Mouse (Mus musculus) embryonic facial prominence, embryonic 11.5 days (tissue): ENCODE measurements around the gene Itprid2. TPM values are rescaled to one million over a fixed set of nuclear protein-coding genes. Genes with fewer than 3 reads are reported as not detected.

Experiments used
- ATAC-seq: fragments of 200-750 bp; cut with Nextera tagmentation; replicated peaks from 2 replicates; pipeline ENCODE4 v1.8.0; 2017; ENCODE audit warnings: low read depth; ENCODE audit not compliant: insufficient number of reproducible peaks, low FRiP score, low TSS enrichment
- DNase-seq: peaks from one replicate; pipeline ENCODE4 v3.0.0-alpha.2; 2015; ENCODE audit warnings: low spot score
- H3K27ac ChIP-seq: fragments of 300-500 bp; sonication (generic); replicated peaks from 2 replicates; pipeline ENCODE4 v1.5.1; 2014; ENCODE audit warnings: mild to moderate bottlenecking, low read depth, low read length, control low read depth
- H3K27me3 ChIP-seq: fragments of 300-500 bp; sonication (generic); 2 replicates; pipeline ENCODE4 v1.6.1; 2014; ENCODE audit warnings: mild to moderate bottlenecking, low read length, moderate library complexity, mixed read lengths; ENCODE audit not compliant: control insufficient read depth, insufficient read depth
- H3K36me3 ChIP-seq: fragments of 300-500 bp; sonication (generic); replicated peaks from 2 replicates; pipeline ENCODE4 v1.6.1; 2014; ENCODE audit warnings: low read depth, mild to moderate bottlenecking, low read length, moderate library complexity, mixed read lengths; ENCODE audit not compliant: control insufficient read depth, insufficient read depth
- H3K4me1 ChIP-seq: fragments of 300-500 bp; sonication (generic); 2 replicates; pipeline ENCODE4 v1.6.1; 2014; ENCODE audit warnings: low read length, mixed read lengths; ENCODE audit not compliant: control insufficient read depth, insufficient read depth
- H3K4me2 ChIP-seq: fragments of 300-500 bp; sonication (generic); 2 replicates; pipeline ENCODE4 v1.6.1; 2014; ENCODE audit warnings: low read depth, mild to moderate bottlenecking, control low read depth, low read length, moderate library complexity
- H3K4me3 ChIP-seq: fragments of 300-500 bp; sonication (generic); 2 replicates; pipeline ENCODE4 v1.5.1; 2014; ENCODE audit warnings: low read depth, low read length, control low read depth
- H3K9ac ChIP-seq: fragments of 300-500 bp; sonication (generic); replicated peaks from 2 replicates; pipeline ENCODE4 v1.6.1; 2014; ENCODE audit warnings: mild to moderate bottlenecking, control low read depth, low read length
- H3K9me3 ChIP-seq: fragments of 300-500 bp; sonication (generic); replicated peaks from 2 replicates; pipeline ENCODE4 v1.6.1; 2016; ENCODE audit warnings: mild to moderate bottlenecking, low read length, inconsistent platforms, mixed read lengths; ENCODE audit not compliant: control insufficient read depth
- WGBS: fragments of 180-500 bp; shearing (Covaris S2); extraction: QIAGEN DNeasy Blood & Tissue Kit; methylation state at CpG from one replicate; pipeline ENCODE4 v1.1.7; 2014; 5-methylcytosine and 5-hydroxymethylcytosine counted together
- polyA plus RNA-seq: library from polyadenylated mRNA; unstranded; fragments of >200 nt; fragmentation: Nextera tagmentation; extraction: Ambion mirVana; gene quantifications from 2 replicates; pipeline ENCODE4 v1.2.1, GENCODE M21; 2014

Gene Itprid2
- polyA plus RNA-seq, 1 experiment from 2014 or later = 10.5 TPM

GRCm38 (mm10) chr2:79653093-79653808 is 18.1 kb downstream of the Itprid2 start:
- DNase-seq (no peak), ATAC-seq (no peak)
- no peaks in the 10 kb centered on the region for H3K27me3 ChIP-seq
- H3K9ac ChIP-seq = no peak overlapping the region
- no peak overlapping the region for H3K27ac ChIP-seq
- WGBS = 79% methylated on average over 6 of the region's 6 CpGs
- no peak overlapping the region for H3K4me3 ChIP-seq
- no peaks in the 10 kb centered on the region; the same call in none of the 2 replicates for H3K36me3 ChIP-seq
- H3K9me3 ChIP-seq = no peaks in the 10 kb centered on the region
- H3K4me2 ChIP-seq = no peak overlapping the region
- H3K4me1 ChIP-seq = no peaks in the 10 kb centered on the region

DNA sequence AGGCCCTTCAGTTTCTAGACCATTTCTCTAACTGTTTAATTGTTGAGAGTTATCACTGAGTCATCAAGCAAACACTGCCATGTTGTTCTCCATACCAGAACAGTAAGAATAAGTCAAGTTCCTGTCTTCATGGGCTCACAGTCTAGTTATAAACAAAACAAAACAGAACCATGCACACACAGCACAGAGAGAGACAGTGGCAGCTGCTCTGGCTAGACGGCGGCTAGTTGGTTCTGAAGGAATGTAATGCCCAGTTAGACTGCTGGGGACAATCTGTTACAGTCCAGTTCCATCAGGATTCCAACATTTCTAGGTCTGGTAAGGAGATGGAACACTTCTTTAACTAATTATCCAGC is 18.6 kb downstream of the Itprid2 start:
- no peak for DNase-seq
- 82% methylated on average over 2 of the region's 2 CpGs for WGBS

GRCm38 (mm10) chr2:79657062-79657461 is 21.9 kb downstream of the Itprid2 start:
- H3K4me2 ChIP-seq = no peak overlapping the region
- no peaks in the 10 kb centered on the region for H3K4me1 ChIP-seq
- WGBS = 87% methylated on average over 8 of the region's 8 CpGs
- no peak overlapping the region for H3K9ac ChIP-seq
- no peaks in the 10 kb centered on the region; the same call in none of the 2 replicates for H3K36me3 ChIP-seq
- no peak for DNase-seq
- no peak overlapping the region for H3K4me3 ChIP-seq
- H3K27ac ChIP-seq = no peak overlapping the region
- ATAC-seq = no peak
- H3K9me3 ChIP-seq = no peaks in the 10 kb centered on the region
- no peaks in the 10 kb centered on the region for H3K27me3 ChIP-seq

More for the DNA sequence above, 18.6 kb downstream of the Itprid2 start:
- H3K4me2 ChIP-seq = no peak overlapping the region
- no peak overlapping the region for H3K27ac ChIP-seq
- no peak overlapping the region for H3K4me3 ChIP-seq
- no peak overlapping the region for H3K9ac ChIP-seq
- no peaks in the 10 kb centered on the region; the same call in none of the 2 replicates for H3K36me3 ChIP-seq
- no peaks in the 10 kb centered on the region for H3K4me1 ChIP-seq
- H3K27me3 ChIP-seq = no peaks in the 10 kb centered on the region
- ATAC-seq = no peak
- H3K9me3 ChIP-seq = no peaks in the 10 kb centered on the region

GRCm38 (mm10) chr2:79660417-79661185 is 25.4 kb downstream of the Itprid2 start:
- Histone ChIP-seq H3K4me1 (no peaks in the 10 kb centered on the region; the same call in 1 of the 2 replicates), H3K9ac (no peak overlapping the region), H3K9me3 (no peaks in the 10 kb centered on the region), H3K4me2 (no peak overlapping the region), H3K4me3 (no peak overlapping the region), H3K27me3 (no peaks in the 10 kb centered on the region), H3K36me3 (no peaks in the 10 kb centered on the region; the same call in none of the 2 replicates), H3K27ac (no peak overlapping the region)
- peak; percentile 23; the same call in 1 of the 2 replicates for ATAC-seq
- no peak for DNase-seq
- 92% methylated on average over 12 of the region's 12 CpGs for WGBS

GRCm38 (mm10) chr2:79661486-79662104 is 26.4 kb downstream of the Itprid2 start:
- no peak for ATAC-seq
- H3K9me3 ChIP-seq = no peaks in the 10 kb centered on the region
- no peaks in the 10 kb centered on the region; the same call in 1 of the 2 replicates for H3K4me1 ChIP-seq
- no peak for DNase-seq
- WGBS = 77% methylated on average over 7 of the region's 7 CpGs
- no peak overlapping the region for H3K9ac ChIP-seq
- no peaks in the 10 kb centered on the region for H3K27me3 ChIP-seq
- H3K4me3 ChIP-seq = no peak overlapping the region
- H3K4me2 ChIP-seq = no peak overlapping the region
- H3K36me3 ChIP-seq = no peaks in the 10 kb centered on the region; the same call in none of the 2 replicates
- no peak overlapping the region for H3K27ac ChIP-seq

GRCm38 (mm10) chr2:79664532-79665286 is 29.6 kb downstream of the Itprid2 start:
- ATAC-seq = no peak
- H3K9ac ChIP-seq = no peak overlapping the region

GRCm38 (mm10) chr2:79665492-79665891 is 30.3 kb downstream of the Itprid2 start:
- H3K9me3 ChIP-seq = no peaks in the 10 kb centered on the region
- H3K4me1 ChIP-seq = no peaks in the 10 kb centered on the region; the same call in 1 of the 2 replicates
- no peak overlapping the region for H3K4me3 ChIP-seq
- H3K4me2 ChIP-seq = no peak overlapping the region
- no peaks in the 10 kb centered on the region for H3K36me3 ChIP-seq
- WGBS = 61% methylated on average over 3 of the region's 3 CpGs
- ATAC-seq = no peak
- H3K27me3 ChIP-seq = no peaks in the 10 kb centered on the region
- DNase-seq = no peak
- H3K9ac ChIP-seq = no peak overlapping the region
- no peak overlapping the region for H3K27ac ChIP-seq

More at GRCm38 (mm10) chr2:79664532-79665286, 29.6 kb downstream of the Itprid2 start:
- 71% methylated on average over 3 of the region's 3 CpGs for WGBS
- Histone ChIP-seq H3K9me3 (no peaks in the 10 kb centered on the region), H3K27ac (no peak overlapping the region), H3K4me2 (no peak overlapping the region), H3K4me1 (no peaks in the 10 kb centered on the region; the same call in 1 of the 2 replicates), H3K4me3 (no peak overlapping the region), H3K27me3 (no peaks in the 10 kb centered on the region), H3K36me3 (no peaks in the 10 kb centered on the region)
- no peak for DNase-seq
